Mouse (Mus musculus) thymus, adult 2 months (tissue): ENCODE results near the gene Sipa1l2.

Source experiments
- CTCF ChIP-seq: fragments of 200-500 bp; IDR thresholded peaks from 2 replicates; pipeline ENCODE4 v1.5.1; 2012; ENCODE audit warnings: mild to moderate bottlenecking, control low read depth, low read length, moderate library complexity, borderline replicate concordance; ENCODE audit not compliant: control insufficient read depth, poor library complexity, insufficient read depth; ENCODE audit errors: extremely low read depth
- POLR2A ChIP-seq: fragments of 200-500 bp; IDR thresholded peaks from 2 replicates; pipeline ENCODE4 v1.6.1; 2012; ENCODE audit warnings: mild to moderate bottlenecking, low read length, control low read depth, moderate library complexity; ENCODE audit not compliant: control insufficient read depth, poor library complexity, insufficient read depth; ENCODE audit errors: extremely low read depth

- no peak for TF ChIP-seq CTCF
- no peak for TF ChIP-seq POLR2A
Observed at GRCm38 (mm10) chr8:125532177-125532576, 37.4 kb downstream of the Sipa1l2 start.
